Mouse (Mus musculus): ENCODE data around the gene Qrfp. TPM values are rescaled to one million over a fixed set of nuclear protein-coding genes. Genes with fewer than 3 reads are reported as not detected.

The Qrfp gene
- polyA plus RNA-seq (2014; fragmentation: Illumina TruSeq; extraction: RNeasy Lipid Tissue Mini Kit (QIAGEN cat#74804); ENCODE audit: low replicate concordance) = 0.15 TPM

GRCm38 (mm10) chr2:31810444-31810843, at the start of gene Qrfp:
Qrfp (minus strand) TSS chr2:31810580.

GRCm38 (mm10) chr2:31845896-31846691, 35.7 kb upstream of the Qrfp start, which contains the start of gene Fibcd1:
Fibcd1 (minus strand) TSS chr2:31846005.

Other genes starting within 250 kb of the Qrfp start
- 25.6 TPM for gene Fubp3, start 237.9 kb downstream of the Qrfp start, polyA plus RNA-seq (2014; fragmentation: Illumina TruSeq; extraction: RNeasy Lipid Tissue Mini Kit (QIAGEN cat#74804); ENCODE audit: low replicate concordance)
- not detected for gene Prdm12, start 170.5 kb downstream of the Qrfp start, polyA plus RNA-seq (2014; fragmentation: Illumina TruSeq; extraction: RNeasy Lipid Tissue Mini Kit (QIAGEN cat#74804); ENCODE audit: low replicate concordance)
- gene Exosc2, start 139.9 kb downstream of the Qrfp start, polyA plus RNA-seq (2014; fragmentation: Illumina TruSeq; extraction: RNeasy Lipid Tissue Mini Kit (QIAGEN cat#74804); ENCODE audit: low replicate concordance) = 5.9 TPM
- gene Abl1, start 122.2 kb downstream of the Qrfp start, polyA plus RNA-seq (2014; fragmentation: Illumina TruSeq; extraction: RNeasy Lipid Tissue Mini Kit (QIAGEN cat#74804); ENCODE audit: low replicate concordance) = 39.0 TPM
- gene Fibcd1, start 35.4 kb upstream of the Qrfp start, polyA plus RNA-seq (2014; fragmentation: Illumina TruSeq; extraction: RNeasy Lipid Tissue Mini Kit (QIAGEN cat#74804); ENCODE audit: low replicate concordance) = not detected
- gene Lamc3, start 76.7 kb upstream of the Qrfp start, polyA plus RNA-seq (2014; fragmentation: Illumina TruSeq; extraction: RNeasy Lipid Tissue Mini Kit (QIAGEN cat#74804); ENCODE audit: low replicate concordance) = 0.07 TPM
- gene Aif1l, start 139.6 kb upstream of the Qrfp start, polyA plus RNA-seq (2014; fragmentation: Illumina TruSeq; extraction: RNeasy Lipid Tissue Mini Kit (QIAGEN cat#74804); ENCODE audit: low replicate concordance) = 0.41 TPM
- 21.7 TPM for gene Nup214, start 163.9 kb upstream of the Qrfp start, polyA plus RNA-seq (2014; fragmentation: Illumina TruSeq; extraction: RNeasy Lipid Tissue Mini Kit (QIAGEN cat#74804); ENCODE audit: low replicate concordance)

All from small intestine, adult 10 weeks (tissue).